Mouse (Mus musculus) E14TG2a.4 (cell line): ENCODE measurements around the gene Ank2.

Source experiments
- H3K27me3 ChIP-seq: 2 replicates; pipeline ENCODE4 v1.6.1; 2014; ENCODE audit warnings: low read length, control low read depth; ENCODE audit not compliant: insufficient read depth
- H3K36me3 ChIP-seq: 2 replicates; pipeline ENCODE4 v1.6.1; 2014; ENCODE audit warnings: low read length, control low read depth; ENCODE audit not compliant: insufficient read depth
- H3K4me1 ChIP-seq: replicated peaks from 2 replicates; pipeline ENCODE4 v1.6.1; 2014; ENCODE audit warnings: low read depth, low read length, control low read depth
- H3K4me3 ChIP-seq: replicated peaks from 2 replicates; pipeline ENCODE4 v1.5.1; 2014; ENCODE audit warnings: mild to moderate bottlenecking, low read length
- H3K9me3 ChIP-seq: 2 replicates; pipeline ENCODE4 v1.6.1; 2014; ENCODE audit warnings: low read length, control low read depth
- CTCF ChIP-seq: conservative IDR thresholded peaks from 2 replicates; pipeline ENCODE4 v1.5.1; 2014; ENCODE audit warnings: low read length
- NANOG ChIP-seq: IDR thresholded peaks from 2 replicates; pipeline ENCODE4 v1.6.1; 2014; ENCODE audit warnings: borderline replicate concordance, low read length, mixed read lengths
- POU5F1 ChIP-seq: IDR thresholded peaks from 2 replicates; pipeline ENCODE4 v1.6.1; 2014; ENCODE audit warnings: low read length, borderline replicate concordance

Ank2 gene

DNA sequence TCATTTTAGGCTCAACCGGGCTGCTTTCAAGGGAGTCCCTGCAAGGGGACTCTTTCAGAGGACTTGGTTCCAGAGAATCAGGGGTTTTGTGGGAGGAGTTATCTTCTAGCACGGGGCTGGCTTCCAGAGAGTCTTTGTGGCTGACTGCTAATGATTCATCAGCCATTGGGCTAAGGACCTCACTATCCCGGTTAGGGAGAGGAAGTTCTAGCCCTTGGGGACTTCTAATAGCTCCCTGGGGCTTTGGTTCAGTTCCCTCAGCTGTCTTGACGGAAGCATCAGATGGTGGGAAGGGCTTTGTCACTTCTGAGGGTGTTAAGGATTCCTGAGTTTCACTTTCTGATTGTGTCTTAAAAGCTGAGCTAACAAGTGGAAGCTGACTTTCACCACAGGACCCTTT, 554.3 kb downstream of the Ank2 start:
- H3K4me3 ChIP-seq = no peak overlapping the region
- H3K27me3 ChIP-seq = no peaks in the 10 kb centered on the region
- H3K36me3 ChIP-seq = no peaks in the 10 kb centered on the region
- TF ChIP-seq CTCF (no peak), POU5F1 (no peak), NANOG (no peak)
- H3K9me3 ChIP-seq = no peaks in the 10 kb centered on the region
- no peaks in the 10 kb centered on the region for H3K4me1 ChIP-seq

DNA sequence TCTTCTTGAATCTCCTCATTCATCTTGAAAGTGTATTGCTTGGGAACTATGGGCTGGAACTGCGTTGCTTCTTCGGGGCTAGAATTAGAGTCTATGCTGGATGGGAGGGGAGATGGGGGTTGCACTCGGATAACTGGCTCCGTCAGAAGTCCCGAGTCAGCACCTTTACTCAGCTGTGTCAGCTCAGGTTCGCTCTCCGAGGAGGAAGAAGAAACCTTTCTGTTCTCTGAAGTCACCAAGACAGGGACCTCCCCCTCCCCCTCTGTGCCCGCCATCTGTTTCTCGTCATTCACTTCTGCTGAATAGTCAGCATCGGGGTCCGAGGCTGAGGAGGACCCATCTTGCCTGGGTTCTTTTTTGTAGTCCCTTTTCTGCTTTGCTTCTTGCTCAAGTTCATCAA, 555.1 kb downstream of the Ank2 start:
- no peak for TF ChIP-seq POU5F1
- H3K9me3 ChIP-seq = no peaks in the 10 kb centered on the region
- H3K4me3 ChIP-seq = no peak overlapping the region
- H3K36me3 ChIP-seq = no peaks in the 10 kb centered on the region
- no peaks in the 10 kb centered on the region for H3K4me1 ChIP-seq
- H3K27me3 ChIP-seq = no peaks in the 10 kb centered on the region

DNA sequence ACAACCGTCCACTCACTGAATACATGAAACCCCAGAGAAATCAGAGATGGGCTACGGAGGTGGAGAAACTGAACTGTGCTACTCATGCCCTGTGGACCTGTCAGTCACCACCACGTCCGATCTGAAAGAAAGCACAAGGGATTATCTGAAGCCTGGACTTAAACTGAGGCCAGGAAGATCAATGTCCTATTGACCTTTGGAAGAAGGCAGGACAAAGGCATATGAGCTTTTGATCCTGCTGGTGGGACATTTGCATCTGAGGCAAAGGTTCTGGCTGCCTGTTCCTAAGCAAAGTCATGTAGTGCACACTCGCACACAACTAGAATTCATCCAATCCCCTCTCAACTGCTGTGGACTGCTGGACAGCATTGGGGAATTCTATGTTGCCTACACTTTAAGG, 558.7 kb downstream of the Ank2 start:
- Histone ChIP-seq H3K9me3 (no peaks in the 10 kb centered on the region), H3K27me3 (no peaks in the 10 kb centered on the region), H3K4me3 (no peak overlapping the region), H3K36me3 (no peaks in the 10 kb centered on the region), H3K4me1 (no peaks in the 10 kb centered on the region)
- TF ChIP-seq NANOG (no peak), POU5F1 (no peak), CTCF (no peak)

DNA sequence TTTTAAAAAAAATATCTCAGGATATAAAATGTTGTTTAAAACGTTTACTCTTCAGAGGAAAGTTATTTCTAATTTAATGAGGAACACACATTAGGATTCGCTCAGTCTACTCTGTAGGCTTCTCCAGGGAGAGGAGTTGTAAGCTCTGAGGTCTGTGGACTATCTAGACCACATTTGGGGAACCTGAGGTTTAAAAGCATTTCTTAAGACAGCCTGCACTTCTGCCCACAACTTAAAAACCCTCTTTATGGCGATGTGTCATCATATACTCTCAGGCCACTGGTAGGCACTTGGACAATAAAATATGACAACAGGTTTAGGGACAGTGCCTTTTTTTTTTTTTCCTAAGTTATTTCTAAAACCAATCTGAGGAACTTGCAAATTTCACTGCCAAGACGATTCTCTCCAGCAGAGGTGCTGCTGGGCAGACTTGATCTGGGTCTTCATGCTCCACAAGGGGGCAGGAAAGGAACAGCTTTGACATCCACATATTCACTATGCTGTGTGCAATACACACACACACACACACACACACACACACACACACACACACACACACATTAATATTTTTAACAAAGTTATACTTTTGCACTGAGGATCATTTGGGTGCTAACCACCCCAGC, 567.2 kb downstream of the Ank2 start:
- H3K4me1 ChIP-seq = no peaks in the 10 kb centered on the region
- H3K9me3 ChIP-seq = no peaks in the 10 kb centered on the region
- no peaks in the 10 kb centered on the region for H3K27me3 ChIP-seq
- no peaks in the 10 kb centered on the region for H3K36me3 ChIP-seq
- no peak for TF ChIP-seq POU5F1
- TF ChIP-seq CTCF = peak; percentile 30
- no peak overlapping the region for H3K4me3 ChIP-seq

DNA sequence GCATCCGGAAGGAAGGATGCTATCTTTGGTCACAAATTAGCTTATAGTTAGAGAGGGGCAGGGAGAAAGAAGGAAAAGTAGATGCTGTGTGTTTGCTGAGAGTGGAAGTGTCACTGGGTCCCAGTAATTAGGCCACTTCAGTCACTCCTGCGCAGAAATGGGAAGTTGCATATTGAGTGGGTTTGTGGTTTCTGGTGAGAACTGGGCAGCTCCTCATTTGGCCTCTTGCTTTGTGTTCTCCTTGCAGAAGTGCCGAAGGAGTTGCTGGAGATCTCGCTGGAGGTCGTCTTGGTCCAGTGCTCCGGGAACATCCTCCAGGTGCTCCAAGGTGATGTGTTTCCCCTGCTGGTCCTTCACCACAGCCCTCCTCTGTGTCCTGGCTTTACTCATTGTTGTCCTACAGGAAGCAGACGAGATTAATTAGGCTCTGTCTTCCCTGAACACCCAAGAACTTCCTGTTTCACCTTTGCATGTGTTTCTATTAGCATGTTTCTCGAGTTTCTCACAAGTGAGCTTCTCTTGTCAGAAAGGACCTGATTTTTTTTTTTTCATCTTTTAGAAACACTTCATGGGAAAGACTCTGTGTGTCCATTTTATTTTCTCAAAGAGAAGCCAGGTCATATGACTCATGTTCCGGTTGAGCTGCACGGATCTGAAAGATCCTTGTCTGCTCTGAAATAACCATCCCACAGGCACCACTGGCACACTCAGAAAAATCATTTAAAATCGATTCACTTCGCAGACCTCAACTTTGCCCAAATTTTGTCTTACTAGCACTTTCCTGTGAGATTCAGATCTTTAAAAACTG, 575.4 kb downstream of the Ank2 start:
- Histone ChIP-seq H3K4me3 (no peak overlapping the region), H3K36me3 (no peaks in the 10 kb centered on the region), H3K27me3 (no peaks in the 10 kb centered on the region), H3K4me1 (no peaks in the 10 kb centered on the region), H3K9me3 (no peaks in the 10 kb centered on the region)
- no peak for TF ChIP-seq NANOG
- TF ChIP-seq POU5F1 = no peak
- no peak for TF ChIP-seq CTCF

- Histone ChIP-seq H3K4me1 (no peaks in the 10 kb centered on the region), H3K4me3 (no peak overlapping the region), H3K36me3 (no peaks in the 10 kb centered on the region), H3K9me3 (no peaks in the 10 kb centered on the region), H3K27me3 (no peaks in the 10 kb centered on the region)
- TF ChIP-seq POU5F1 (no peak), NANOG (no peak), CTCF (no peak)
Observed at GRCm38 (mm10) chr3:126921941-126922340, 577.2 kb downstream of the Ank2 start.

- Histone ChIP-seq H3K27me3 (no peaks in the 10 kb centered on the region), H3K36me3 (no peaks in the 10 kb centered on the region), H3K4me1 (no peaks in the 10 kb centered on the region), H3K9me3 (peaks cover 13% of the 10 kb centered on the region), H3K4me3 (no peak overlapping the region)
- TF ChIP-seq NANOG (no peak), POU5F1 (no peak), CTCF (no peak)
Observed at GRCm38 (mm10) chr3:126920296-126920695, 578.9 kb downstream of the Ank2 start.

- H3K27me3 ChIP-seq = no peaks in the 10 kb centered on the region
- H3K9me3 ChIP-seq = peaks cover 23% of the 10 kb centered on the region
- TF ChIP-seq POU5F1 (no peak), NANOG (no peak), CTCF (no peak)
- H3K36me3 ChIP-seq = no peaks in the 10 kb centered on the region
- H3K4me1 ChIP-seq = no peaks in the 10 kb centered on the region
- no peak overlapping the region for H3K4me3 ChIP-seq
Observed at GRCm38 (mm10) chr3:126918805-126919473, 580.2 kb downstream of the Ank2 start.

GRCm38 (mm10) chr3:126916381-126916780, 582.8 kb downstream of the Ank2 start:
- Histone ChIP-seq H3K4me3 (no peak overlapping the region), H3K9me3 (peaks cover 39% of the 10 kb centered on the region), H3K36me3 (no peaks in the 10 kb centered on the region), H3K4me1 (no peaks in the 10 kb centered on the region), H3K27me3 (no peaks in the 10 kb centered on the region)
- no peak for TF ChIP-seq POU5F1
- TF ChIP-seq CTCF = no peak
